Mouse (Mus musculus): ENCODE results near the gene Adap2.
"Not testable (repeated sequence)": the region's sequence is repeated elsewhere in the genome, so short reads cannot be mapped to it uniquely, and the experiment has no call there.

Gene Adap2

DNA sequence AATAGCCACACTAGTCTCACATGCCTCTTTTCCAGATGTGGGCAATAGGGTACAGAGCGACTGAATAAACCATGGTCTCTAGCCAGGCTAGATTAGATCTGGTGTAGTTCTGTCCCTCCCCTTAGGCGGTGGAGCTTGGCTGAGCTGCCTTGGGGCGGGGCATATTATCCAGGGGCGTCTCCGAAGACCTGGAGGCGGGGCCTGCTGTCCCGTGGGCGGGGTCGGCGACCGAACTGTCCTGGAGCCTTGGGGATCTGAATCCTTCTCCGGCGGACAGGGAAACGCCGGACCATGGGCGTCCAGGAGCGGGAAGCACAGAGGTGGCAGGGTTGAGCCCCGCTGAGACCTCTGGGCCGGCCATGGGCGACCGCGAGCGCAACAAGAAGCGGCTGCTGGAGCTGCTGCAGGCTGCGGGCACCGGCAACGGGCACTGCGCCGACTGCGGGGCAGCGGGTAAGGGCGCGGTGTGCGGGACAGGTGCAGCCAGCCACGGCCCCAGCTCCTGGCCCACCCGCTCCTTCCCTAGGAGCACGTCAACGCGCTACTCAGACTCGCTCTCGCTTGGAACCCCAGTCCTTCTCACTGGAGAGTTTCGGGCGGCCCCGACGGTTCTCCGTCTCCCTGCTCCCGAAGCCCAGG lies at the start of gene Adap2:
Adap2 (plus strand) TSS at position 249 of the 639 bp plus-strand sequence.
- DNase-seq (ENCODE audit: extremely low spot score, low spot score), result peak; percentile 78

DNA sequence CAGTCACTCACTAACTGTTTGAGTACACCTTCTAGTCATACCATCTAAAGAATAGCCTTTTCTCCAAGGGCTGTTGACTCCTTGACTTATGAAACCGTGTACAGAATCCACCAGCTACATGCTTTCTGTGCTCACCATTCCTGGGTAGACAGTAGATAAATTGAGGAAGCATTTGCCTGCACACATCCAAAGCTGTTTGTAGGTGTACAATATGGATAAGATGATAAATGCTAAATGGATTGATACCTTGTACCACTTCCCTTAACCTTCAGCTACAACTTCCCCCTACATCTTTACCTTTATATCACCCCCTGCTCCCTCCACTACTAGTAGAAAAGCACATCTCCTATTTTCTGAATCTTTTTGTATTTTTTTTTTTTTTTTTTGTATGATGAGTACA lies 49.5 kb upstream of the Adap2 start:
- DNase-seq (ENCODE audit: extremely low spot score, low spot score), result no peak

DNA sequence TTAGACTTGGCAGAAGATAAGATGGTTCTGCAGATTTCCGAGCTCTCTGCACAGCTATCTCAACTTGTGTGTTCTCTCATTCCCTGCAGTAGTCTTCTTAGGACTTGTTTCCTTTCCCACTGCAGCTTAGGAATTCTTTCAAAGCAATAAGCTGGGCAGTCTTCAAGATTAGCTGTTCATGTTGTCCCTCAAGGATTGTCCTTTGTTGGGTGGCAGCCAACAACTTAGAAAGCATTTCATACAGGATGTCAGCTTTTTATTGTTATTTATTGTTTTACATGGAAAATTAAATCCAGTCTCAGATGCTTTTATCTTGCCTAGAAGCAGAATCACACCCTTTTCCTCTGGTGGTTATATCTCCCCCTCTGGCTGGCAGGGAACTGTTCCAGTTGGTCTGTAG lies 37.5 kb upstream of the Adap2 start:
- no peak for DNase-seq (ENCODE audit: extremely low spot score, low spot score)

DNA sequence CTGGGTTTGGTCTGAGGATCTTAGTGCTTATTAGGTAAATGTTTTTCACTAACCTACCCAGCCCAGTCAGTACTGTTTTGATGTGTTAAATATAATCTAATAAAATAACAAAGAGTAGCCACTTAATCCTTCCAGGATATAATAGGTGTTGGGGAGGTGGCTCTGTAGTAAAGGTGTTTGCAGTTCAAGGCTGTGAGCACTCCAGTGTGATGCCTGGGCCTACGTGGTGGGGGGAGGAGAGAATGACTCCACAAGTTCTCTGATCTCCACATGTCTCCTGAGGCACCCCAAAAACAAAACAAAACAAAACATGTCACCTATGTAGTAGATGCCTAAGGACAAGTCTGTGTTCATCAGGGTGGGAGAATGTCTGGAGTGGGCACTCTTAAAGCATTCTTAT lies 21.9 kb upstream of the Adap2 start:
- DNase-seq (ENCODE audit: extremely low spot score, low spot score), result no peak

DNA sequence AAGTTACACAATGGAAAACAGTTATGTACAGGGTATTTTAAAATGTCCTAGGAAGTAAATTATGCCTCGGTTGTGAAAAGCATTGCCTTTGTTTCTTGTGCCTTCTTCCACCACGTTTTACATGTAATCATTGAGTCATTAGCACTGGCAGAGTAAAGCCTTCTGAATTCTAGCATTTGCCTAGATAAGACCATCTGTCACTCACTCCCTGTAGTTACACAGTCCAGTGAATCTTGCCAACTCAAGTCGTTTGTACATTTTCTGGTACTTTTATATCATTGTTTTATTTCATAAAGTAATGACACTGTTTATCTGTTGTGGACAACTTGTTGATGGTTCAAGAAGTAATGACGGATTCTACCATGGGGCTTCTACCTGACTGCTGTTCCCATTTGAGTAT lies 19.2 kb upstream of the Adap2 start:
- no peak for DNase-seq (ENCODE audit: extremely low spot score, low spot score)

DNA sequence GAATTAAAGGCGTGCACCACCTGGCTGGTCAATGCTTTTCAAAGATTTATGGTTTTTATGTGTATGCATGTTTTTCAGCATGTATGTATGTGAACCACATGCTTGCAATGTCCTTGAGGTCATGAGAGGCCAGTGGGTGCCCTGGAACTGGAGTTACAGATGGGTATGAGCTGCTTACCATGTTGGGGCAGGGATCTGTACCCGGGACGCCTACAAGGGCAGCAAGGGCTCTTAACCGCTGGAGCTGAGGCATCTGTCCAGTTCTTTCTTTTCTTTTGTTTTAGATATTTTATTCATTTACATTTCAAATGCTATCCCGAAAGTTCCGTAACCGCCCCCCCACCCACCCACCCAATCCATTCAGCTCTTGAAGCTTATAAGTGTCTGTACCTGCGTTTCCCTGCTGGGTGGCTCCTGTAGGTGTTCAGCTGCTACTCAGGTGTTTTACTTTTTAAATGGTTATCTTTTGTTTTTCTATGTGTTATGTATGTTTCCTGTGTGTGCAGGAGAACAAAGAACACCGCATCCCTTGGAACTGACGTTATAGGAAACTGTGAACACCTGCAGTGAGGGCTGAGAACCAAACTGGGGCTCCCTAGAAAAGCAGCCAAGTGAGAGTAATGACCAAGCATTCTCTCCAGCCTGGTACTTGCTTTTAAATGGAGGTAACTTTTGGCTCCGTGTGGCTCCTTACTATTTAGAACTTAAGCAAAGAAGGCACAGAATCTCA lies 17.8 kb upstream of the Adap2 start:
- DNase-seq (ENCODE audit: extremely low spot score, low spot score), result no peak

DNA sequence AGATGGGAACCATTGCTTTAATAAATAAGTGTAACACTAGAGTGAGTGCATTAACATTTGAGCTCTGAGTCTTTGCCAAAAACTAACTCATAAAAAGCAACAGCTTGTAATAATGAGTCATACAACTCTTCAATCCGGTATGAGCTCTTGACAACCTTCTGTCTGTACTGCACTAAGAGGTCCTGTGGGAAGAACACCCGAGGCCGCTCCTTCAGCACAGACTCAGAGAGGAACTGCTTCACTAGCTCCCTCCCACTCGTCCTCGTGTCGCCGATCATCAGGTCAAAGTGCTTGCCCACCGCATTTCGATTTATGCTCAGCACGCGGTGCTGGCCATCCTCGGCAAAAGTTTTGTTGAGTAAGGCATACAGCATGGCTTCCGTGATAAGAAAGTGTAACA lies 17.1 kb upstream of the Adap2 start:
- no peak for DNase-seq (ENCODE audit: extremely low spot score, low spot score)

DNA sequence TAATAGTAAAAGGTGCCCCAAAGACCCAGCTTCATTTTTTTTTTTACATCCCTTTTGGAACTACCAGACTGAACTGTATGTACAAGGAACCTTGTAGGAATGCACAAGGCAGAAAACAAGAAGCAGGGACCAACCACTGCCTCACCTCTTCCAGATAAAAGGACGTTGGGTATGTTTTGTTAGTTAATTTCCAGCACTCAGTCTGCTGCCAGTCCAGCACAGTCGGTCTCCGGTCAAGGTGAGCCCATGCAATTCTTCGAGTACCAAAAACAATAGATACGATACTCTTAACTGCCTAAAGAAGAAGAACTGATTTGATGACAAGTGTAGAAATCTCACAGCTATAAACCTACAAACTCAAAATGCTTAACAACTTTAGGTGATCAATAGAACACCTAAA lies 16.1 kb upstream of the Adap2 start:
- no peak for DNase-seq (ENCODE audit: extremely low spot score, low spot score)

DNA sequence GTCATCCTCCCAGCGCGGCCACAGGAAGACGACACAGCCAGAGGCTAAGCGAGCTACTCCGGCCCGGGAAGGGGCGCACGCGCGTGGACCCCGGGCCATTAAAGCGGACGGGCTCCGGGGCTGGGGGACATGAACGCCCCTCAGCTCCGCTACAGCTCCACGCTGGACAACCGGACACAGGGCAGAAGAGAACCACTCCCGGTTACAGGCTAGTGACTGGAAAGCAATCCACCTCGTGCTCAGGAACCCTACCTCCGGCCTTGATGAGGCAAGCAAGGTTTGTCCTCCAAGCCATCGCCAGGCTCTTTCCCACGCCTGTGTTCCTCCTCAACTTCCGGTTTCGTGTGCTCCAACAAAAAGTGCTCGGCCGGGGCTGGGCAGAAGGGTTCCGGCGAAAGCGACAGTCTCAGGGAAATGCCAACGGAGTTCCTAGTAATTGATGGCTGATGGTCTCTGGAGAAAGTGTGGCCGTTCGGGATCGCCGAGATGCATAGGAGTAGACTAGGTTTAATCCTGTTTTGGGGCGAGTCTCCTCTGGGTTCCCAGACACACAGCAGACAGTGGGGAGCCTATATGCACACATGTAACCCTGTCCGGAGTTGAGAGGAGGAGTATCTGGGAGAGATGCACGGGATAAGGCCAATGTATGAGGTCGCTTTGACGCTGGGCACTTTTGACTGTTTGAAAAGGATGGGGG lies 11.9 kb upstream of the Adap2 start, which contains the start of gene Tefm:
Tefm (minus strand) TSS at position 351 of the 697 bp plus-strand sequence.
- peak; percentile 91 for DNase-seq (ENCODE audit: extremely low spot score, low spot score)

DNA sequence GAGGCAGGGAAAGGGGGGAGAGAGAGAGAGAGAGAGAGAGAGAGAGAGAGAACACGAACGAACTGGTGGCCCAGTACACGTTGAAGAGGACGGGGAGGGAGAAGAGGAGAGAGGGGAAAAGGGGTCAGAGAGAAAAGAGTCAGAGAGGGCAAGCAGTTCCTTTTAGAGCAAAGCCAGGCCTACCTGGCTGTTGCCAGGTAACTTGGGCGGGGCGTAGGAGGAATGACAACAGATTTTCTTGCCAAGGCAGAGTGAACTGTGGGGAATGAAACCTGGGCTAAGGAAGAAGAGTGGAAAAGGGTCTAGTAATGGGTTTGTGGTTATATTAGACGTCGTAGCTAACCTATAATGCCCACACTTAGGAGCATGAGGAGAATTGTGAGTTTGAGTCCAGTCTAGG lies 11.0 kb upstream of the Adap2 start:
- DNase-seq (ENCODE audit: extremely low spot score, low spot score), result no peak

DNA sequence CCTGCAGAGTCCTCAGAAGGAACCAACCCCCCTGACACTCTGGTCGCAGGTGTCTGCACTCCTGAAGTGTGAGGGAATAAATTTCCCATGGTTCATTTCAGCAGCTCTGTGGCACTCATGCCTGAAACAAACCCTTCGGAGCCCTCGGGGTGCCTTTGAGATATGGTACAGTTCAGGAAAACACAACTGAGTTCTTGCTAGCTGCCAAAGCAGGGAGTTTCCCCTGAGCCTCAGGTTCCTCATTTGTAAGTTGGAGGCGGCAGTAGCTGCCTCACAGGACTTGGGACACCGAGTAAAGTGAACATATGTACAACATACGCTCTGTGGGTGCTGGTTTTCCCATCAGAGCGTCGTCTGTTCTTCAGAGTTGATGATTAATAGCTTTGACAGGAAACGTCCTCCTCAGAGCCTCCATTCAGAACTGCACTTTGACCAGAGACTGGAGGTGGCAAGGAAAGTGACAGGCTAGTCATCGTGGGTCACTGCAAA lies 8.1 kb upstream of the Adap2 start:
- no peak for DNase-seq (ENCODE audit: extremely low spot score, low spot score)

DNA sequence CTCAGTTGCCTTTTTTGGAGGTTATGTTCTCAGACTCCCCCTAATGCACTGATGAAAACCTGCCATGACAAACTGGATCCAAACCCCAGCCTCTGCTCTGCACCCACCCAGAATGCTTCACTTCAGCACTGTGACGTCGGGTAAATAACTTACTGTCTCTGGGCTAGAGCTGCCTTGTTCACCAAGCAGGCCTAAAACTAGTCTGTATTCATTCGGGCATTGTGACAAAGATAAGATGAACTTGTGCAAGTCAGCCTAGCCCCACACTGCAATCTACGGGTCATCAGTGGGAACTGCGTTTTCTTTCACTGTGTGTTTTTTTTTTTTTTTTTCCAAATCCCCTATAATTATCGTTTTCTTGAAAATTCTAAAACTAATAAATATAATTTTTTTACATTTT lies 6.2 kb upstream of the Adap2 start:
- no peak for DNase-seq (ENCODE audit: extremely low spot score, low spot score)

DNA sequence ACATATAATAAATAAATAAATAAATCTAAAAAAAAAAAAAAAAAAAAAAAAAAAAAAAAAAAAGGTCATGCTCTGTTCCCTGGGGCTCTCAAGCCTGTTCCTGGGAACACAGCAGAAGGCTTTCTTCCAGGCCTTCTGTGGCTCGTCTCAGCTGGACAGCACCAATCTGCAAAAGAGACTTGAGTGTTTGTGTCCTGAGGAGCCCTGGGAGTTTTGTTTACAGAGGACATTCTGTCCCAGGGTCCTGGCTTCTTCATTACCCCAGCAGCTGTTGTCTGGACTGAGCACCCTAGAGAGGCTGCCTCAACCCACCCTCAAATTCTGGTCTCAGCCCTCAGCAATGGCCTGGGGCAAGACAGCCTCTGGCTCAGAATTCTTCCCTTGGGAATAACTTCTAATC lies 5.6 kb upstream of the Adap2 start:
- no peak for DNase-seq (ENCODE audit: extremely low spot score, low spot score)

DNA sequence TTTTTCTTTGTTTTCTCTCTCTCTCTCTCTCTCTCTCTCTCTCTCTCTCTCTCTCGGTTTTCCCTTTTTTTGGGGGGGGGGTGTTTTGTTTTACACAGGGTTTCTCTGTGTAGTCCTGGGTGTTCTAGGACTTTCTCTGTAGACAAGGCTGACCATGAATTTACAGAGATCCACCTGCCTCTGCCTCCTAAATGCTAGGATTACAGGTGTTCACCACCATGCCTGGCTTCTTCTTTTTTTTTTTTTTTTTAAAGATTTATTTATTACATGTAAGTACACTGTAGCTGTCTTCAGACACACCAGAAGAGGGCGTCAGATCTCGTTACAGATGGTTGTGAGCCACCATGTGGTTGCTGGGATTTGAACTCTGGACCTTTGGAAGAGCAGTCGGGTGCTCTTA lies 4.9 kb upstream of the Adap2 start:
- DNase-seq (ENCODE audit: extremely low spot score, low spot score), result not testable (repeated sequence)

DNA sequence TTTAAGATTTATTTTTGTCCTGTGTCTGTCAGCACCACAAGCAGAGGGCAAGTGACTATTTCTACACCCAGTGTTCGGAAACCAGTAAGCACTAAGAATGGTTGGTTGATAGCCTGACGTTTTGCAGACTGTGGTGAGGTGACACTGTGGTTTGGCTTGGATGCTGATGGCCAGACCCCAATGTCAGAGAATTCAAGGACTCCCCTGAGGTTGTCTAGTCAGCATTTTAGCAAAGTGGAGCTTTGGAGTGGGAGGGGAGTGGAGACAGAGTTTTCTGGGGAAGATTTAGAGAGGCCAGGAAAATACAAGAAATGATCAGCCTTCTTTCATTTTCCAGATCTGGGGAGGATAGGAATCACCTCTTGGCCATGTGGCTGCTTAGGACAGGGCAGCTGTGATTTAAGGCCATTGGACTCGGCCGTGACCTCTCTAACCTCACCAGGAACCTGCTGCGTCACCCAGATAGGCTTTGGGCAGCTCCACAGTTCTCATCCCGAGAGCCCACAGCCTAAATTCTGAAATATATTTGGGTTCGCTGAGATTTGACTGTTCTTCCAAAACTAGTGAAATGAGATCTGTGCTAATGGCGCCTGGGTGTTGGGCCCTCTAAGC lies 4.4 kb upstream of the Adap2 start:
- DNase-seq (ENCODE audit: extremely low spot score, low spot score), result no peak

DNA sequence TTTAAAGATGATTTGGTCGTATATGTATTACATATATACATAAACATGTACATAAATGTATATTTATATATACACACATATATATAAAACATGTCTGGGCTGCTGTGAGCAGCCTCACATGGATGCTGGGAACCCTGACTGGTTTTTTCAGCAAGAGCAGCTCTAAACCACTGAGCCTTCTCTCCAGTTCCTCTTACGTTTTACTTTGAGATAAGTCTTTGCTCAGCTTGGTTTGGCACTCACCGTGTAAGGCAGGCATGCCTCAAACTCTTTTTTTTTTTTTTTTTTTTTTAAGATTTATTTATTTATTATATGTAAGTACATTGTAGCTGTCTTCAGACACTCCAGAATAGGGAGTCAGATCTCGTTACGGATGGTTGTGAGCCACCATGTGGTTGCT lies 3.3 kb upstream of the Adap2 start:
- no peak for DNase-seq (ENCODE audit: extremely low spot score, low spot score)

DNA sequence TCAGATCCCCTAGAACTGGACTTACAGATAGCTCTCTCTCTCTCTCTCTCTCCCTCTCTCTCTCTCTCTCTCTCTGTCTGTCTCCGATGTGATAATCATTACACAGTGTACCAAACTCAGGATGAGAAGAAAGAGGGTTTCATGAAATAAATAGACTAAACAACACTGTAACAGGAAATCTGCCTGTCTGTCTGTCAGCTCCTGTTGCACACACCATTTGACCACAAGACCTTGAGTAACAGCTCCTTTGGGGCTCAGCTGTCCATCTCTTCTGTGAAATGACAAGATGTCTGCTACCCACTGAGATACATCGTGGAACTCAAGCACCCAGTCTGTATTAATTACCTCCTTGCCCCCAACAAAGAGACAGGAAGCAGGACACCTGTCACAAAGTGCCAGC lies 2.4 kb upstream of the Adap2 start:
- DNase-seq (ENCODE audit: extremely low spot score, low spot score), result no peak

DNA sequence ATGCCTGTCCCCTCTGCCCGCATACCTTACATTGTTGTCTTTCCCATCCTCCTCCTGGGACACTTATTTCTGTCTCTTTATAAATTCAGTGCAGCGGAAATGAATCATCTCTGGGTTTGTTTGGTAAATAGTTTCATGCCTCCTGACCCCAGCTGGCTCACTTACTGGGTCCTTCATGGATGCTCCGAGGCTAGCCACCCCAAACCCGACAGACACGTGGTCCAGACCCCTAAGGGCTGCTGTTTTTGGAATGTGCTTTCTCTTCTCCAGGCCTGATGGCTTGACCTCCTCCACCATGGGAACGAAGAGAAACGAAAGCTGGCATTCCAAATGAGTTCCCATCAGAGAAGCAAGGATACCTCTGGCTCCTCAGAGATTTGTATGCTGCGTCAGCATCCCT lies 1.5 kb upstream of the Adap2 start:
- DNase-seq (ENCODE audit: extremely low spot score, low spot score), result no peak

DNA sequence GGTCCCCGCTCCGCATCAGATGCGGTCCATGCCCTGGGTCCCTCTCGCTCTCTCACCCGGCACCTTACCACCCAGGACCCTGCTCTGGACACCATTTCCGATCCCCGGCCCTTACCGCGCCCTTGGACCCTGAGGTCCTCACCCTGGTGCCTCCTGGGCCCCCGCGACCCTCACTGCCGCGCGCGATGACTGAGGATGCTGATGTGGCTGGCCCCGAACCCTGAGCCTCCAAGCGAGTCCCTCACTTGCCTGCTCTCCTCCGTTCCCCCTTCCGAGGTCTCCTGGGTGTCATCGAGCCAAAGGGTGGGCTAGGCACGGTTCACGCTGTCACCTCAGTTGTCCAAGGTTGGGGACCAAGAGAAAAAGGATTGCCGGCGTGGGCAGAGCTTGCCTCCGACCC lies 596 bp downstream of the Adap2 start:
- DNase-seq (ENCODE audit: extremely low spot score, low spot score), result no peak

DNA sequence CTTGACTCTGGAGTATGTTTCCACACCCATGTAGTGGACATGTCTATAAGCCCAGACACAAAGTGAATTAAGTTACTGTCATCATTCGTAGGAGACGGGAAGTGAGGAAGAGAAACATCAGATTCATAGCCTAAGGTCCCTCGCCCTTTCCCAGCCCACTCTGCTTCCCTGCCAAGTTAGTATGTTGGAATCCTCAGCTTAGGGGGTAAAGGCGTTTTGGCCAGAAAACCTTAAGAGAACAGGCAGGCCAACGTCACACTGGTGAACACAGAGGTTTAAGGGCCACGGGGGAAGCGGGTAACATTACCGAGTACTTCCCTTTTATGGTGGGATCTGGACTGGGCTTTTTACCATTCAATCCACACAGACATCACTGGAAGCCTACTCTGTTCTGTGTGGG lies 1.6 kb downstream of the Adap2 start:
- no peak for DNase-seq (ENCODE audit: extremely low spot score, low spot score)

DNA sequence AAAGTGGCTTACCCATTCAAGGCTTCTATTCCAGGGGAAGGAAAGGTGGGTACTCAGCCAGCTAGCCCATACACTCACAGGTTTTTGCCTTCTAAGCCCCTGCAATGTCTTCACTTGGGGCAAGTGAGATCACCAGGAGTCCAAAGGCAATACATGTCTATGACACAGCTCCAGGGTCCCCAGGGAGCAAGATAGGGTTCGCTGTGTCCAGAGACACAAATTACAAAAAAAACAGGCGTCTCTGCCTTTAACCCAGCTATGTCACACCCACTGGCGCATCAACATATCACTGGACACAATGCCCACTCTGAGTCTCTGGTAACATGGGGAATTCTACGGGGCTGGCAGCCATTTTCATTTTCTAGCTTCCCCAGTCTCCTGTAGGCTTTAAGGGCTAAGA lies 2.1 kb downstream of the Adap2 start:
- no peak for DNase-seq (ENCODE audit: extremely low spot score, low spot score)

DNA sequence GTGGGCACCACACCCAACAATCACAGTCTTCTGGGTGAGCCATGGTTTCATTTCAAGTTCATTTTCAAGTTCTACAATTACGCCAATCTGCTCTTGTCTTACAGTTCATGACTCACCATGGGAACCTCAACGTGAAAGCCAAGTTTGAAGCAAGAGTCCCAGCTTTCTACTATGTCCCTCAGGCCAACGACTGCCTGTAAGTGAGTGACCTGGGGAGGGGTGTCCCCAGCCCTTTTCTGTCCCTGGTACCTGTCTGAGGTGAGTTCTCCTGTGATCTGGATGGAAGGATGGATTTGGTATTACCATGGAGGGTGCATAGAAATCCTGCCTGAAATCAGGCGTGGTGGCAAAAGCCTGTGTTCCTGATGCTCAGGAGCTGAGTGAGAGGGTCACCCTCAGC lies 2.9 kb downstream of the Adap2 start:
- DNase-seq (ENCODE audit: extremely low spot score, low spot score), result no peak
